Mouse (Mus musculus) liver, adult 2 months (tissue): ENCODE results near the gene Slc32a1.

Source experiments
- CTCF ChIP-seq: fragments of 200-500 bp; IDR thresholded peaks from 2 replicates; pipeline ENCODE4 v1.5.1; 2011; ENCODE audit warnings: low read depth, low read length, control low read depth
- POLR2A ChIP-seq: fragments of 200-500 bp; IDR thresholded peaks from 2 replicates; pipeline ENCODE4 v1.6.1; 2011; ENCODE audit warnings: low read length, control low read depth; ENCODE audit not compliant: insufficient read depth; ENCODE audit errors: extremely low read depth

DNA sequence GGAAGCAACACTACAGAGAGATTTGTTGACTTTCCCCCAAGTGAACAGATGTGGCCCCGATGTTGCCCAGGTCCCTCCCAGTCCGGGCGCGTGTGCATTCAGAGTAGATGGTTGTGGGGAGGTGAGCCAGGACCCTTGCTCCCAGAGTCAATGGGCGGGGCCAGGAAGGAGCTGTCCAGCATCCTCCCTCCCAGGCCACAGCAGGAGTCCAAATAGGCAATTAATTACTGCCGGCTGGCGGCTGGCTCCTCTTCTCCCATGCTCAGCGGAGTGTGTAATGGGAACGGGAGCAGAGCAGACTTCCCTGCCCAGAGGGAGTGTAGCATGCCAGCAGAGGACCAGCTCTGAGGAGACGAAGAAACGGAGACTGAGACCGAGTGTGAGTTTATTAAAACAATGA is 15.5 kb upstream of the Slc32a1 start:
- TF ChIP-seq CTCF (no peak), POLR2A (no peak)
